Mouse (Mus musculus) embryo, embryonic 11 days (tissue): ENCODE results near the gene Psmc6.

Experiments used
- DNase-seq: peaks from one replicate; pipeline ENCODE4 v3.0.0-alpha.2; 2015

Gene Psmc6

GRCm38 (mm10) chr14:45364211-45365195 lies 34.9 kb downstream of the Psmc6 start:
- DNase-seq, result no peak

GRCm38 (mm10) chr14:45365196-45365587 lies 35.6 kb downstream of the Psmc6 start:
- no peak for DNase-seq

- no peak for DNase-seq
These were observed 49.2 kb downstream of the Psmc6 start for GRCm38 (mm10) chr14:45378771-45379170.

DNA sequence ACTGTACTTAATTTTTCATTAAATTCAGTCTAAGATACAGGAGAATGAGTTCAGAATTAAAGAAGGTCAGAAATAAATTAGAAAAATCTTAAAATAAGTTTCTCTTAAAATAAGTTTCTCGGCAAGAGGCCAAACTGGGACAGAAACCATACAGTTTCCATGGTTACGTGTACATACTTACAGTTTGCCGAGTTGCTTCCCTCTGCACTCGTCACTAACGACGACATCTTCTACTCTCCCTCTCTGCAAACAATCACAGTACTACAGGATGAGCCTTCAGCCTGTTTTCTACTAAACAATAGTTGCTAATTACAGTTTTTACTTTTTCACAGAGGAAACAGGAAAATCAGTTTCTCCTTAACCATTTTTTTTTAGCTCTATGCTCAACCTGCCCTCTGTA lies 51.2 kb downstream of the Psmc6 start:
- no peak for DNase-seq

DNA sequence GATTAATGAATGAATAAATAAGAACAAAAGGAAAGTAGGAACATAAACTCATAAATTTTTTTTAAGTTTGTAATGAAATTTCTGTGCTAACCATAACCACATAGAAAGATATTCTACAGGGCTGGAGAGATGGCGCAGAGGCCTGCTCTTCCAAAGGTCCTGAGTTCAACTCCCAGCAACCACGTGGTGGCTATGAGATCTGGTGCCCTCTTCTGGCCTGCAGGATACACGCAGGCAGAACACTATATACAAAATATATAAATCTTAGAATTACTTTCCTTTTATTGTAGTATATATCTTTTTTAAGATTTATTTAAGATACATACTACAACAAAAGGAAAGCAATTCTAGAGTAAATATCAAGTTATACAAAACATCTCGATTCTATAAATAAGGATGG lies 53.3 kb downstream of the Psmc6 start:
- no peak for DNase-seq

DNA sequence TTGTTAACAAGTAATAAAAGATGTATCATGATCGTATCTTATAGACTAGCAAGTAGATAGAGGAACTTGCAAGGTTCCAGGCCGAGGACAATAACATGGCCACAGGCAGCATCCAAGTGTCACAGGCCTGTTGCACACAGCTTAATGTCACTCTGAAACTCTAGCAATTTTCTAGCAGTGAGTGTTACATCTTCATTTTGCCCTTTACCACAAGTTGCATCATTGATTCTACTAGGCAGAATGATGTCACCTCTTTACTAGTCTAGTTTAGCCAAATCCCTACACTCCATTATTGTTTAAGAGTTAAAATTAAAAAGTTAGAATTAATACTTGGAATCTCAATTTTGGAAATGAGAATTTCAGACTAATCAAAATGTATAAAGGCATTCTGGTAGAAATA lies 56.0 kb downstream of the Psmc6 start:
- DNase-seq, result no peak

- DNase-seq, result peak; percentile 23
These were observed 57.9 kb downstream of the Psmc6 start for GRCm38 (mm10) chr14:45387480-45387879.

DNA sequence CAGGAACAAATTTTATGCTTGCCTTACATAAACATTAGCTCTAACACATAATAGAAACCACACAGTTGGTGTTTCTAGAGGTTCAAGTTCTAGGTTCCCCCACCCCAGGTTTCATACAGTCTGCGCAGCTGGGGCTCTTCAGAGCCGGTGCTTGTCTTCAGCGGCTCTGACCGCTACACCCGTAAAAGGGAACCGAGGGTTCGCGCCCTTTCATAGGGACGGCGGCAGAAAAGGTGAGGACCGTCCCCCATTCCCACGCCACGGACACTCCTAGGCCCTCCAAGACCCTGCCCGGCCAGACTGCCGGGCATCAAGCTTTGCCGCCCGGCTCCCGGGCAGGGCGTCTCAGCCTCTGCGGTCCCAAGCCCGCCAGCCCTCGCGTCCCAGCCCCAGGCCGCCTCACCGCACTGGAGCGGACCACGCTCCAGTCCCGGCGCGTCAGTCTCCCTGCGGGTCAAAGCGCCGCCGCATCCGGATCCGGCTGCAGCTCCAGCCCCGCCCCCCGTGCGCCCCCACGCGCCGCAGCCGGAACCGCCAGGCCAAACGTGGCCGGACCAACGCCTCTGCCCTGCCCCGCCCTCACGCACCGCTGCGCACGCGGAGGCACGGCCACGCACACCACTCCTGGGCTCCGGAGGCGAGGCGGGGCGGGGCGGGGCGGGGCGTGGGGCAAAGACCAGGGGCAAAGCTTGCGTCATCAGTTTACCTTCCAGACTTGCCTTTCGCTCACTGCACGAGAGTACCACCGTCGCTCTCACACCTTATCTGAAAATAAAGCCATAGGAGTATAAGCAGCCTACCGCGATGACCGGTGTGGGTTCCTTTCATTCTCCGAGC lies 59.0 kb downstream of the Psmc6 start:
- DNase-seq, result peak; percentile 92

DNA sequence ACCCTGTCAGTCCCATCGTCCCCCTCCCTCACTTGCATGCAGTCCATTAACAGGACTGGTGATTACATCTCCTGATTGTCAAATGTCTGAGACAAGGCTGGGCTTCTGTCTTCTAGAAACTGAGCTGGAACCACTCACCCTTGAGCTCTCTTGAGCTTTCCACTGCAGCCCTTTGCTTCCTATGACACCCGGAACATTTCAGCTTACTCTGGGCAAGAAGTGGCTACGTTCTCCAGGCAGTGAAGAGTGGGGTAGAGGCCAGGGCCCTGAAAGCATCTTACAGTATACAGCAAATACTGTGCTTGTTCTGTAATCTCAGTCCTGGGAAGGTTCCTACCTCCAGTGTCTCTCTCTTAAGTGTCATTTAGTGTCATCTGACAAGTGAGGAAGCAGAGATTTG lies 59.6 kb downstream of the Psmc6 start:
- DNase-seq, result no peak
